Mouse (Mus musculus) embryonic fibroblast, embryonic 13.5 days (primary cell): ENCODE data around the gene Rrp36.

Source experiments
- CTCF ChIP-seq: IDR thresholded peaks from 2 replicates; pipeline ENCODE4 v1.5.1; 2011; ENCODE audit warnings: mild to moderate bottlenecking, control low read depth, low read length, moderate library complexity, borderline replicate concordance; ENCODE audit not compliant: insufficient read depth
- POLR2A ChIP-seq: IDR thresholded peaks from 2 replicates; pipeline ENCODE4 v1.6.1; 2011; ENCODE audit warnings: low read depth, mild to moderate bottlenecking, control low read depth, low read length, moderate library complexity

- TF ChIP-seq CTCF (no peak), POLR2A (no peak)
These were observed 49.6 kb downstream of the Rrp36 start for GRCm38 (mm10) chr17:46624598-46624997.
